Mouse (Mus musculus): ENCODE measurements around the gene Prom2. TPM values are rescaled to one million over a fixed set of nuclear protein-coding genes. Genes with fewer than 3 reads are reported as not detected.

Prom2 gene
- polyA plus RNA-seq, 1 experiment from 2014 or later = 12.1 TPM

DNA sequence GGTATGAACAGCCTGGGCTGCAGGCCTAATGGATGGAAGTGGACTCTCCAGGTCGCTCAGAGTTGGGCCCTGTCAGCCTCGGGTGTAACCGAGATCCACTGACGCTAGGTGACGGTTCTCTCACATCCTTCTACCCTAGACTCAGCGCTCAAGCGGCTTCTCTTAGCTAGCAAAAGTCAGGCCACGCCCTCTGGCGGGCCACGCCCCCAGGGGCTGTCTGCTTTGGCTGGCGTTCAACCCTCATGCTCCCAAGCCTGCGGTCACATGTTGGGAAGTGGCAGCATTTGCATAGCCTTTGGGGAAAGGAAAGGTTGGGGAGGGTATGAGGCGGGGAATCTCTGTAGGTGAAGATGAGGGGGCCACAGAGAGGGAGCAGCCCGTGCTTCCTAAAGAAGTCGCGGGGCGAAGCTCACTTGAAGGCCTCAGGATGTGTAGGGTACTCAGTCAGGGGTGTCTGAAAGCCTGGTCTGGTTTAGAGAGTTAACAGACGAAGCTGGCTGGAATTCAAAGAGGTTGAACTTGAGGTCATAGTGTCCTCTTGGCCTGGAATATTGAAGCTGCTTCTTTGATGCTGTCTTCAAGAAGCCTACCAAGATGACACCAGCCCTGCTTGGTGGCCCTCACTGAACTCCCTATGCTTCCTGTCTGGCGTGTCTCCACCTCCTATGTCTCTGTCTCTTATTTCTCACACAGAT, 56.6 kb downstream of the Prom2 start:
- no peaks in the 10 kb centered on the region for H3K36me3 ChIP-seq (ENCODE audit: control insufficient read depth, insufficient read depth, low read length)
- no peak overlapping the region for H3K27ac ChIP-seq (ENCODE audit: low read length)
- H3K9me3 ChIP-seq (ENCODE audit: control insufficient read depth, low read depth, low read length) = no peaks in the 10 kb centered on the region
- H3K4me2 ChIP-seq (replicated peaks; ENCODE audit: low read depth, low read length) = peak overlapping the region; percentile 41
- peak; percentile 79 for ATAC-seq (ENCODE audit: insufficient number of reproducible peaks, insufficient read depth, low FRiP score, low read depth)
- peaks cover 31% of the 10 kb centered on the region for H3K27me3 ChIP-seq (ENCODE audit: control insufficient read depth, insufficient read depth, low read length)
- H3K4me3 ChIP-seq (ENCODE audit: low read depth, low read length) = peak overlapping the region; percentile 17; the same call in 1 of the 2 replicates
- H3K4me1 ChIP-seq (ENCODE audit: control insufficient read depth, insufficient read depth, low read length) = peaks cover 18% of the 10 kb centered on the region
- H3K9ac ChIP-seq (replicated peaks; ENCODE audit: low read depth, low read length) = no peak overlapping the region
- 9% methylated on average over 19 of the region's 19 CpGs for WGBS

GRCm38 (mm10) chr2:127483001-127483400, 58.3 kb downstream of the Prom2 start:
- Histone ChIP-seq H3K4me1 (ENCODE audit: control insufficient read depth, insufficient read depth, low read length) (peaks cover 18% of the 10 kb centered on the region), H3K9ac (replicated peaks; ENCODE audit: low read depth, low read length) (no peak overlapping the region; the same call in 1 of the 2 replicates), H3K9me3 (ENCODE audit: control insufficient read depth, low read depth, low read length) (no peaks in the 10 kb centered on the region), H3K36me3 (ENCODE audit: control insufficient read depth, insufficient read depth, low read length) (no peaks in the 10 kb centered on the region), H3K4me3 (ENCODE audit: low read depth, low read length) (peak overlapping the region; percentile 56), H3K4me2 (replicated peaks; ENCODE audit: low read depth, low read length) (peak overlapping the region; percentile 97), H3K27ac (ENCODE audit: low read length) (0 out of 2 replicates have a peak overlapping the region, but pooled peaks have one; percentile 21), H3K27me3 (ENCODE audit: control insufficient read depth, insufficient read depth, low read length) (peaks cover 31% of the 10 kb centered on the region)
- no peak for ATAC-seq (ENCODE audit: insufficient number of reproducible peaks, insufficient read depth, low FRiP score, low read depth)
- WGBS = 2% methylated on average over 16 of the region's 21 CpGs

DNA sequence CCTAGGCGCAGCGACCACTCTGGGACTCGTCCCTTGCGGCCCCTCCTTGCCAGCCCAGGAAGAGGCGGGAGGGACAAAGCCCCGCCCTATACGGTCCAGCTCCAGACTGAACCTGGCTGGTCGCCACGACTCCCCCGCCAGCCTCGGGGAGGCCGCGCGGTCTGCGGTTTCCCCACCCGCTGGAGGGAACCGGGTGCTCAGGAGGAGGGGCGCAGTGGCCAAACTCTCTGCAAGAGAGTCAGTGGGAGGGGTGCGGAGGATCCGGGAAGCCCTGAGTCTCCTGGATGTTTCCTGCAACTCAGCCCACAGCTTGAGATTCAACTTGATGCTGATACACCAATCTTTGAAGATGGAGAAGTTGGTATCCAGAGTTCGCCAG, 58.7 kb downstream of the Prom2 start:
- H3K4me1 ChIP-seq (ENCODE audit: control insufficient read depth, insufficient read depth, low read length) = peaks cover 18% of the 10 kb centered on the region
- H3K27ac ChIP-seq (ENCODE audit: low read length) = 0 out of 2 replicates have a peak overlapping the region, but pooled peaks have one; percentile 21
- H3K36me3 ChIP-seq (ENCODE audit: control insufficient read depth, insufficient read depth, low read length) = no peaks in the 10 kb centered on the region
- 0% methylated on average over 21 of the region's 21 CpGs for WGBS
- peak overlapping the region; percentile 97 for H3K4me2 ChIP-seq (replicated peaks; ENCODE audit: low read depth, low read length)
- H3K9me3 ChIP-seq (ENCODE audit: control insufficient read depth, low read depth, low read length) = no peaks in the 10 kb centered on the region
- ATAC-seq (ENCODE audit: insufficient number of reproducible peaks, insufficient read depth, low FRiP score, low read depth) = peak; percentile 76; the same call in 1 of the 2 replicates
- peak overlapping the region; percentile 25; the same call in 1 of the 2 replicates for H3K9ac ChIP-seq (replicated peaks; ENCODE audit: low read depth, low read length)
- peaks cover 31% of the 10 kb centered on the region for H3K27me3 ChIP-seq (ENCODE audit: control insufficient read depth, insufficient read depth, low read length)
- peak overlapping the region; percentile 56 for H3K4me3 ChIP-seq (ENCODE audit: low read depth, low read length)

DNA sequence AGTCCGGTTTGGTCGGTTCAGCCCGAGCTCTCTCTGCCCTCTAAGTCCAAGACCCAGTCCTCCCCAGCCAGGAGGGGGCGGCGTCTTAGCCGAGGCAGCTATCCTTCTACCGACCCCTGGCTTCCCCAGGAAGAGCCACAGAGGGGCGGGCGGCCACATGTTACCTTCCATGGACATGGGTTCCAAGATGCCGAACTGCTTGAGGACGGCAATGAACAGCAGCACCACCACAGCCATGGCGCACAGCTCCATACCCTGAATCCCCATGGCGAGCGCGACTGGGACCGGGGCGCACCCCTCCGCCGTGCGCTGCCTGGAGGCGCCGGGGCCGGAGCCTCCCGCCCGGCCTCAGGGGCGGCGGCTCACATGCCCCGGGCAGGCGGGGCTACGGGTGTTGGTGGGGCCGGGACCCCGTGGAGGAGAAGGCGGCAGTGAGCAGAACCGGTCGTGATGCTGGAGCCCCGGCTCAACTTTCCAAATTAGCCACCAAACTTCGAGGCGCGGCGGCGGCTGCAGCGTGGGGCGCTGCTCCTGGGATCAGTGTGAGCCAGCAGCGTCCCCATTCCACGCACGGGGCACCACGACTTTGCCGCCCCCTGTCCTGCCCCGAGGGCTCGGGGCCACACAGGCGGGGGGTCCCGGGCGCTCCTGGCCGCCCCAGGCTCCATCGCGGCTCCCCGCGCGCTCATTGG, 59.3 kb downstream of the Prom2 start:
- Histone ChIP-seq H3K36me3 (ENCODE audit: control insufficient read depth, insufficient read depth, low read length) (no peaks in the 10 kb centered on the region), H3K9me3 (ENCODE audit: control insufficient read depth, low read depth, low read length) (no peaks in the 10 kb centered on the region), H3K9ac (replicated peaks; ENCODE audit: low read depth, low read length) (peak overlapping the region; percentile 25), H3K27me3 (ENCODE audit: control insufficient read depth, insufficient read depth, low read length) (peaks cover 31% of the 10 kb centered on the region), H3K4me2 (replicated peaks; ENCODE audit: low read depth, low read length) (peak overlapping the region; percentile 97), H3K4me1 (ENCODE audit: control insufficient read depth, insufficient read depth, low read length) (peaks cover 18% of the 10 kb centered on the region), H3K27ac (ENCODE audit: low read length) (no peak overlapping the region), H3K4me3 (ENCODE audit: low read depth, low read length) (peak overlapping the region; percentile 56)
- ATAC-seq (ENCODE audit: insufficient number of reproducible peaks, insufficient read depth, low FRiP score, low read depth) = no peak
- 1% methylated on average over 55 of the region's 59 CpGs for WGBS

GRCm38 (mm10) chr2:127479763-127480162, 61.5 kb downstream of the Prom2 start:
- ATAC-seq (ENCODE audit: insufficient number of reproducible peaks, insufficient read depth, low FRiP score, low read depth) = no peak
- WGBS = 61% methylated on average over 10 of the region's 10 CpGs
- H3K27me3 ChIP-seq (ENCODE audit: control insufficient read depth, insufficient read depth, low read length) = peaks cover 31% of the 10 kb centered on the region
- no peaks in the 10 kb centered on the region for H3K9me3 ChIP-seq (ENCODE audit: control insufficient read depth, low read depth, low read length)
- no peak overlapping the region for H3K4me2 ChIP-seq (replicated peaks; ENCODE audit: low read depth, low read length)
- H3K4me3 ChIP-seq (ENCODE audit: low read depth, low read length) = no peak overlapping the region
- no peak overlapping the region for H3K27ac ChIP-seq (ENCODE audit: low read length)
- no peaks in the 10 kb centered on the region for H3K36me3 ChIP-seq (ENCODE audit: control insufficient read depth, insufficient read depth, low read length)
- no peak overlapping the region for H3K9ac ChIP-seq (replicated peaks; ENCODE audit: low read depth, low read length)
- peaks cover 15% of the 10 kb centered on the region for H3K4me1 ChIP-seq (ENCODE audit: control insufficient read depth, insufficient read depth, low read length)

GRCm38 (mm10) chr2:127479210-127479609, 62.1 kb downstream of the Prom2 start:
- Histone ChIP-seq H3K4me2 (replicated peaks; ENCODE audit: low read depth, low read length) (no peak overlapping the region), H3K4me1 (ENCODE audit: control insufficient read depth, insufficient read depth, low read length) (peaks cover 10% of the 10 kb centered on the region), H3K4me3 (ENCODE audit: low read depth, low read length) (no peak overlapping the region), H3K36me3 (ENCODE audit: control insufficient read depth, insufficient read depth, low read length) (no peaks in the 10 kb centered on the region), H3K9ac (replicated peaks; ENCODE audit: low read depth, low read length) (no peak overlapping the region), H3K27me3 (ENCODE audit: control insufficient read depth, insufficient read depth, low read length) (peaks cover 29% of the 10 kb centered on the region), H3K9me3 (ENCODE audit: control insufficient read depth, low read depth, low read length) (no peaks in the 10 kb centered on the region), H3K27ac (ENCODE audit: low read length) (no peak overlapping the region)
- no peak for ATAC-seq (ENCODE audit: insufficient number of reproducible peaks, insufficient read depth, low FRiP score, low read depth)
- WGBS = 58% methylated on average over 4 of the region's 4 CpGs

Other genes with a start within 250 kb of the Prom2 start
- 3.2 and 3.8 TPM in 2 replicates for gene Dusp2, start 205.3 kb downstream of the Prom2 start, polyA plus RNA-seq (2014; fragmentation: Nextera tagmentation; extraction: Ambion mirVana)
- not detected in 2 replicates for gene Astl, start 202.8 kb downstream of the Prom2 start, polyA plus RNA-seq (2014; fragmentation: Nextera tagmentation; extraction: Ambion mirVana)
- 0.64 and 0.98 TPM in 2 replicates for gene Adra2b, start 178.3 kb downstream of the Prom2 start, polyA plus RNA-seq (2014; fragmentation: Nextera tagmentation; extraction: Ambion mirVana)
- gene Gpat2, start 116.3 kb downstream of the Prom2 start, polyA plus RNA-seq (2014; fragmentation: Nextera tagmentation; extraction: Ambion mirVana) = not detected in 2 replicates
- gene Fahd2a, start 96.9 kb downstream of the Prom2 start, polyA plus RNA-seq (2014; fragmentation: Nextera tagmentation; extraction: Ambion mirVana) = 31.6 and 35.7 TPM in 2 replicates
- 6.3 and 6.9 TPM in 2 replicates for gene Kcnip3, start 19.4 kb downstream of the Prom2 start, polyA plus RNA-seq (2014; fragmentation: Nextera tagmentation; extraction: Ambion mirVana)
- gene Zfp661, start 45.6 kb upstream of the Prom2 start, polyA plus RNA-seq (2014; fragmentation: Nextera tagmentation; extraction: Ambion mirVana) = 3.8 and 5.0 TPM in 2 replicates
- gene Mrps5, start 45.8 kb upstream of the Prom2 start, polyA plus RNA-seq (2014; fragmentation: Nextera tagmentation; extraction: Ambion mirVana) = 125 and 132 TPM in 2 replicates
- 7.0 and 10.4 TPM in 2 replicates for gene Mal, start 115.2 kb upstream of the Prom2 start, polyA plus RNA-seq (2014; fragmentation: Nextera tagmentation; extraction: Ambion mirVana)
- gene Mall, start 188.5 kb upstream of the Prom2 start, polyA plus RNA-seq (2014; fragmentation: Nextera tagmentation; extraction: Ambion mirVana) = 8.9 and 11.0 TPM in 2 replicates
- gene Nphp1, start 247.4 kb upstream of the Prom2 start, polyA plus RNA-seq (2014; fragmentation: Nextera tagmentation; extraction: Ambion mirVana) = 22.9 and 23.2 TPM in 2 replicates

All from stomach, embryonic 14.5 days (tissue).